Mouse (Mus musculus): ENCODE measurements at regions not wholly inside any gene's neighbourhood (a gene's known extent, or its start where the extent isn't known, plus 50 kb on each side); places are given as distances from the start of the nearest gene placed in this dataset.

DNA sequence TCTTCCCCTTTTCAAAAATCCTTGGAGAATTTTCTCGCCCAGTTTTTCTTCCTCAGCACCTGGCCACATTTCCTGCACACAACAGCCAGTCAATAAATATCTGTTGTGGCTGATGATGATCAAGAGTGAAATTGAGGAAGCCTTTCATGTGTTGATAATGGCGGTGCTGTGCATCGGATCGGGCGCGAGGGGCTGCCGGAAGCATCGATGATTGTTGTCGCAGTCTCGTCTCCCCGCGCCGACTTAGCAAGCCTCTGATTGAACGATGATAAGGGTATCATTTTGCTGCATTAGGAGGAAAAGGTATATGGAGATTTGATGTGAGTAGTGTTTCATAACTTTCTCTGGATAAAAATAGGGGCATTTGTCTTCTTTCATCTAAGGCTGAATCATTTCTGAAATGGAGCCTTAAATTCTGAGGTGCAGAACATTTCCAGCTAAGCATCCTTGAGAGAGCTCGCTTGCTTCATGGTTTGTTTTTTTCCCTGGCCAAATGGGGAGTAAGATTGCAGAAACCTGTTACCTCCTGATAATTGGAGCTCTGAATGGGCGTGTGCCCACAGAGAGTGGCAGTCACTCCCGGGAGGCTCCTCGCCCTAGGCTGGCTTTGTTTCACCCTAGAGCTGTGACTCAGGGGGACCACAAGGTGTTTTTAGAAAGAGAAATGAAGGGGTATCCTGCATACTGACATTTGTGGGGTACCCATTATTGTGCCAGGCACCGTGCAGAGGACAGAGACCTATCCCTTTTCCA is 94.8 kb upstream of the Podxl start:
- DNase-seq (ENCODE audit: low read depth, low spot score), result no peak

DNA sequence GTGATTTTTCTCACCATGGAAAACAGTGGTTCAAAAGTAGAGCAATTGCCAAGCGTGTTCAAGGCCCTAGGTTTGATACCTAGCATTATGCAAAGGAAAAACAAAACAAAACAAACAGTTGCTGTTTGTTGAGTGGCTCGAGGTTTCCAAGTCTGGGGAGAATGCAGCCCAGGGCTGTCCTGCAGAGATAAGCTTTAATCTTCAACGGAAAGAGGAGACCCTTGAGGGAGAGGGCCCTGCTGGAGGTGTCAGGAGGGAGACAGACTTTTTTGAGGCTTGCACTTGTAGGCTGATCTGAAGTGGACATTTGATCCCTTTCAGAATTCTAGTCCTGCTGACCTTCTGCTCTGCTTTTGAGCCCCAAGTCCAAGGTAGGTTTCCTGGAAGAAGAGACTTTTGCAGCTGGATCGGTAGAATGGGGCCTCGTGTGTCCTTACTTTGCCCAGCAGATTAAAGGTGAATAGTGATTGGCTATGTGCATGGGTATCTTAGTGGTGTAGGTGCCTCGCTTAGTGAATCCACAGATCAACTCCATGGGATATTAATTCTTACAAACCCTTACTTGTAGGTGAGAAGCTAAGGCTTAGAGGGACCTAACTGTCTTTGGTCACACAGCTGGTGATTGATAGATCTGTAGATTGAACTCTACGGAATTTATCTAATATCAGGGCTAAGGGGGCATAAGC is 87.2 kb upstream of the Podxl start:
- DNase-seq (ENCODE audit: low read depth, low spot score), result no peak

DNA sequence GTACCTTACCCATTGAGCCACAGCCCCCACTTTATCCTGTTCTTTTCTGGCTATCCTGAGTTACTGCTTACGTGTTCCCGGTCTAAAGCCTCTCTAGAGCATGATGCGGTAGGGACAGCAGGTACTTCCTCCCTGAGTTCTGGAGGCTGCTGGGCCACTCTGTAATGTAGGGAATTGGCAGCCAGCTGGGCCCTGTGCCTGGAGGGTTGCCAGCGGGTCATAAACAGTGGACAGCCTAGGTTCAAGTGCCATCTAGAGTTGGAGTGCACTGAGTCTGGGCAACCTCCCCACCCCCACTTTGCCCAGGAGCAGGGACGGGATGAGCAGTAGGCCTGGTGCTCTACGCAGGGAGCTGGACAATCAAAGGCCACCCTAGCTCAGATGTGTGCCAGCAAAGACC is 81.5 kb upstream of the Podxl start:
- DNase-seq (ENCODE audit: low read depth, low spot score), result no peak

DNA sequence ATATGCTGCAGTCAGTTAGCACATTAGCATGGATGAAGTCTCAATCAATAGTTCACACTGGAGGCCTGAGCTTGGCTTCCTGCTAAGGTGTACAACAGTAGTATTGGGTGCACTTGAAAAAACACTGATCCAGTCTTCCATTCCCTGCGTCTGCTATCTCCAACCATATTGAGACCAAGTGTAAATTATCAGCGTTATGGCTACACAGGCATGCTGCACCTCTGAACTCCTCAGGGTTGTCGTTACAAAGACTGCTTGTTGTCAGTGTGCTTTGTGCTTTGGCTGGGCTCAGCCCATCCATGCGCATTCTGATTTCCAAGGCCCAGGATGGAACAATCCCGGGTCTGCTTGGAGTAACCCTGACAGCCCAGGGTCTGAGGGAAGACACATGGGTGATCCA is 80.7 kb upstream of the Podxl start:
- DNase-seq (ENCODE audit: low read depth, low spot score), result no peak

DNA sequence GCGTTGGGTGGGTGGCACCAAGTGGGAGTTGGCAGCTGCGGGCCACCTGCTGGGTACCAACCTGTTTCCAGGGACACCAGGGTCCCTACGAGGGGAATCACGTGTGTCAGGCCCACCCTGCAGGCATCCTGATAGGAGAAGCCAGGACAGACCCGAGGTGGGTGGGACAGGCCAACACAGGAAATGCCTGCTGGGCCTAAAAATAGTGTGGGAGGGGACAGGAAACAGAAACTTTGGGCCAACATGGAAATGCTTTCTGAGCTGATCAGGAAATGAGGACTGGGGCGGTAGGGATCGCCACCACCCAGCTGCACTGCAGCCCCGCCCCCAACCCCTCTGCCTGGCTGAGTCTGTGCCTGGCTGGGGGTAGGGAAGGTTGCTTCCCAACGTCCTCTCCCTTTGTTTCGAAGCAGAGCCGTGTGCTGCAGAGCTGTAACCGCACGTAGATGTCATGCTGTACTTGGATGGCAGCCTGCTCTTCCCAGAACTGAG is 78.7 kb upstream of the Podxl start:
- no peak for DNase-seq (ENCODE audit: low read depth, low spot score)

DNA sequence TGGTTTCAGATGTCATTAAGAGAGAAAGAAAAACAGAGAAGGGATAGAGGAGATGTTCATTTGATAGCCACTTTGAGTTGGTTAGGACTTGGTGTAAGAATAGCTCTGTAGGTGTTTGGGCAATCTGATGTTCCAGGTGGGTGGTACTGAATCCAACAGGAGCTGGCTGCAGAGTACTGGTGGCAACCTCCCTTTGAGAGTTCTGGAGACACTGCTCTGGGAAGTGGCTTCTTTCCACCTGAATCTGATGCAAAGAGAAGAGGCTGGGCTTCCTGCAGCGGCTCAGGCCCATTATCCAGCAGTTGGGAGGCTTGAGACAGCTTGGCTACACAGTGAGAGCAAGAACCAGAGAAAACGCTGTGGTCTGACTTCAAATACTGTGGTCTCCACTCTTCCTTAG is 77.0 kb upstream of the Podxl start:
- DNase-seq (ENCODE audit: low read depth, low spot score), result no peak

DNA sequence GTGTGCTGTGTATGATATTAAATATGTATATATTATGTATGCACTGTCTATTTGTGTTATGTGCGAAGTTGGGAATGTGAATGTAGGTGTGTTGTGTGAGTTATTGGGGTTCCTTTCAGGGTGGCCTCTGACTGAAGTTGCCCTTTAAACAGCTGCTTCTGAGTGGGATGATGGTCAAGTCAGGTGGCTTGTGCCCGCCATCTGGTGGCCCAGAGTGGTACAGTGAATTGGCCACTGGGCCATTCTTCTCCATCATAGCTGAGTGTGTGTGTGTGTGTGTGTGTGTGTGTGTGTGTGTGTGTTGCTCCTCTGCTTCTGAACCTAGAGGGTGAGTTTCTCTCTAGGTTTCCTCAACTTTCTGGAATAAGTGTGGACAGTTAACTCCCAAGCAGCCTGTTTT is 75.7 kb upstream of the Podxl start:
- DNase-seq (ENCODE audit: low read depth, low spot score), result peak; percentile 68

DNA sequence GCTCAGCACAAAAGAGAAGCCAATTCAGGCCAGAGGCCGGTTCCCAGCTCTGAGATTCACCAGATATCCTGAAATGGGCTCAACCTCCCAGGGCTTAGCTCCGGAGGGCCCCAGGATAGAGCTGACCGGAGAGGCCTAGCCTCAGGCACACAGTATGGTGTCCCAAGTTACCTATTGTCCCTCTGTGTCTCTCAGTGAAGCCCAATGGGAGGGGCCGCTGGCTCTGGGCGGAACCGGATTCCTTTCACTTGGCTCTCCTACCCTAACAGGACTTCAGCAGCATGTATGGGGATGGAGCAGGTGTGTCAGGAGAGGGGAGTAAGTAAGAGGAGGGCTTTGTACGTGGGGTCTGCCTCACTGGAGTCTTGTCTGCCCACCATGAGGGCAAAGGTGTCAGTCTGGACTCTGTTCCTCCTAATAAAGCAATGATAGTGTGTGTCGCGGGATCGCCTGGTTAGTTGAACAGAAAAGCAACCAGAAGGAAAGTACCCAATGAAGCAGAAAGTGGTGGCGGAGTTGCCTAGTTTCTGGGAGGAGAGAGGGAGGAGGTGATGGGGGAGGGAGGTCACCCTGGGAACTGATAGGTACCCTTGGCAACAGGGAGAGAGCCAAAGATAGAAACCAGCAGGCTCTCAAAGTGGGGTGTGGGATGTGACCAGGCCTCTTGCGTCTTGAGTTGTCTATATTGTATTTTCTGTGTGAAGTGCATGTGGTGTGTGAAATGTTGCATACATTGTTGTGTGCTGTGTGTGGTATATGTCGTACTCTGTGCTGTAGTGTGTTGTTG is 74.8 kb upstream of the Podxl start:
- no peak for DNase-seq (ENCODE audit: low read depth, low spot score)

DNA sequence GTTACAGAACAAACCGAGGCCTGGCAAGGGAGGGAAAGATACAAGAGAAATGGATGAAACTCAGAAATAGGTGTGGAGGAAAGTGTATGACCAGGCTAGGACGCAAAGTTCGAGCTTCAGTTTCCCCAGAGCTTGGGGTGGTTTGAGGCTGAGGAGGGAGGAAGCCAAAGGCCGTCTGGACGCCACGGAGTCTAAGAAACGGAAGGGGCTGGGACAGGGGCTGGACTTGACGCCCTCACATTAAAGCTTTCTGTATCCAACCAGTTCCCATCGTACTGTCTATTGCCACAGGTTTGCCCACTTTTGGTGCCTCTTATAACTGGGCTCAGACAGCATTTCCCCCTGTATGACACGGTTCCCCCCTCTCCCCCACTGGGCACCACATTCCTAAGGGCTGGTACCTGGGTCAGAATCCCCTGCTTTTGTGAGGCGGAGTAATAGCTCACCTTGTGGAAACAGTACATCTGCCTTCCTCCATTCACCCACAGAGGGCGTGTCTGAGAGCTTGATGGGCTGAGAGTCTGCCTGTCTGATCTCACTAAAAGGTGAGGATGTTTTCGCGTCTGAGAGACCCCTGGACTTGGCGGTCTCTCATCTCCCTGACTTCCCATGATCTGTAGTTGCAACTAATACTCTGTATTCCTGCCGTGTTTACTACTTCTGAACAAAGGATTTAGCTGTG is 73.7 kb upstream of the Podxl start:
- peak; percentile 20 for DNase-seq (ENCODE audit: low read depth, low spot score)

DNA sequence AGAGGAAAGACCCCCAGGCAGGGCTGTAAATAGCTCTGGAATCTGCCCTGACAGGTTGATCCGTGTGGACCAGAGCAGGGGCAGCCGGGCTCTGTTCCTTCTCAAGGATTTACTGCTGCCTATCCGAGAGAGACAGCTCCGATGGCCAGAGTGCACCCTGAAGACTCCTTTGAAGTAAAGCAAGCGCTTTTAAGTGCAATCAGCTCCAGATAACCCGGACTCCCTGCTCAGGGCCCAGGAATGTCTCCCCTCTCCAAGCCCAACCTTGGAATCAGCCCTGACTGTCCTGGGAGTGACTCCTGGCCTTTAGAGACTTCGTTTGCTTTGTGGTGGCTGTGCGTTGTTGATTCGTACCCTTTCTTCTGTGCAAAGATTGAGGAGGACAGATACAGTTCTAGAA is 73.2 kb upstream of the Podxl start:
- no peak for DNase-seq (ENCODE audit: low read depth, low spot score)

DNA sequence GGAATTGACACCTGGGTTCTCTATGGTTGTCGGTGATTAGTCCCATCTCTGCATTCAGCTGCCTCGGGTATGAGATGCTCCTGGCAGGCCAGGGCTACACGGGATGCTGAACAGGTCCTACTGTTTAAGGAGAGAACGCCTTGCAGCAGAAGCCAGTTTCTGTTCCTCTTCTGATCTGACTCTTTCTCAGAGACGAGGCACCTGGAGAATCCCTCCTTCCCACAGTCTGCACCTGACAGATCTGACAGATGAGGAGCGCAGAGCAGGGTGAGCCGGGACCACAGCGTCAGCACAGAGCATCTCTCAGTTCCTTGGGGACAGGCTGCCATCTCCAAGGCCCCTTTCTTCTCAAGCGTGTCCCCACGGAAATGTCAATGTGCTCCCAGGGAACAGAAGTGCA is 68.7 kb upstream of the Podxl start:
- DNase-seq (ENCODE audit: low read depth, low spot score), result no peak

DNA sequence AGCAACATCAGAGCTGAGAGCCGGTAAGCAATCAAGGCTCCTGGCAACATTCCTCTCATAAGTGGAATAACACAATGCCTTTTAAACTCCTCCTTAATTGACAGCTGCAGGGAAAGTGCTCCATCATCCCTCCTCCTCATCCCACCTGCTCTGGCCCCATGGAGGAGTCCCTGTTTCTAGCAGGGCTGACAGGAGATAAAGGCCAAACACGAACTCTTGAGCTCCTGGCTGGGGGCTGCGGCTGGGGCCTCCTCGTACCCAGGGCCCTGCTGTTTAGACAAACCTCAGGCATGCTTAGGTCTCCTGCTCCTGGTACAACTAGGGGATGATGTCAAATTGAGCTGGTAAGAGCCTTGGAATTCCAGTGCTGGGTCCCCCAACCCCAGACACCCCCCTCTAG is 66.2 kb upstream of the Podxl start:
- no peak for DNase-seq (ENCODE audit: low read depth, low spot score)

DNA sequence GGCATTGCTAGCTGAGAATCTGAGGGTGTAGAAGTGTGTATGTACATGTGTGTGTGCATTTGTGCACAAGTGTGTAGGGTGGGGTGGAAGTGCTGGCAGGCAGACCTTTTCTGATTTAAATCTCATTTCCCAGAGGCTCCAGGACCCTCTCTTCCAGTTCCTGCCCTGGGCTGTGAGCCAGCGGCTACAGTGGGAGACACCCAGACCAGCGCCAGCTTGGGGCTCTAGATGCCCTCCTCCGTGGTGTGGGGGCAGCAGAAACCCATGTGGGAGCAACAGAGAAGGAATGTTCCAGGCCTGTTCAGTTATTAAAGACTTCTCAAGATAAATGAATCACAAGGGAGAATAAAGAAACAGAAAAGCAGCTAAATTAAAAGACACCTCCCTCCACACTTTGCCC is 64.1 kb upstream of the Podxl start:
- no peak for DNase-seq (ENCODE audit: low read depth, low spot score)

DNA sequence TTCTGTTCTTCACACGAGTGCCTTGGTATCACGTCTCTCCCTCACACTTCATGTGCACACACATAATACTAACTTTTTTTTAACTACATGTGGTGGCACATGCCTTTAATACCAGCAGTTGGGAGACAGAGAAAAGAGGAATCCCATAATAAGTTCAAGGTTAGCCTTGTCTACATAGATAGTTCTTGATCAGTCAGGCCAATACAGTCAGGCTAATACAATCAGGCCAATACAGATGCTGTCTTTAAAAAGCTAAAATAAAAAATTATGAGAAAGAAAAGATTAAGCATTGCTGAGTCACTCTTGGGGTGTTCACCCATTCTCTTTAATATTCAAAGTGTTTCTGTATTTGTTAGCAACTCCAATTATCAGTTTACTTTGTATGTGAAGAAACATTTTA is 61.3 kb upstream of the Podxl start:
- DNase-seq (ENCODE audit: low read depth, low spot score), result no peak

DNA sequence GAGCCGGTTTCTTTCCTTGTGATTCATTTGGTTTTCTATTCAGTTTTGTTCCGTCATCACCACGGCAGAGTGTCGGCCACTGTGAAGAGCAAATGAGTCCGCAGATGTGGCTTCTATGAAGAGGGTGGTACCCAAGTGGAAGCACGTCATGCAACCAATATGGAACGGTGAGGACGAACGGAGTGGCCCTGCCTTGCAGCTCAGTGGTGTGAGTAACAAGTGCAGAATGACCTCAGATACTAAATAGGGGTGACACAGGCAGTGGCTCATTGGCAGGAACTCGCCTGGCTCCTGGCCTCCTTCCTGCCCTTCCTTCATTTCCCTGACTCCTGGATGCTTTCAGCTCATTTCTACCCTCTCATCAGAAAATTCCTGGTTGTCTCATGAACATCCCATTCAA is 60.6 kb upstream of the Podxl start:
- DNase-seq (ENCODE audit: low read depth, low spot score), result no peak

DNA sequence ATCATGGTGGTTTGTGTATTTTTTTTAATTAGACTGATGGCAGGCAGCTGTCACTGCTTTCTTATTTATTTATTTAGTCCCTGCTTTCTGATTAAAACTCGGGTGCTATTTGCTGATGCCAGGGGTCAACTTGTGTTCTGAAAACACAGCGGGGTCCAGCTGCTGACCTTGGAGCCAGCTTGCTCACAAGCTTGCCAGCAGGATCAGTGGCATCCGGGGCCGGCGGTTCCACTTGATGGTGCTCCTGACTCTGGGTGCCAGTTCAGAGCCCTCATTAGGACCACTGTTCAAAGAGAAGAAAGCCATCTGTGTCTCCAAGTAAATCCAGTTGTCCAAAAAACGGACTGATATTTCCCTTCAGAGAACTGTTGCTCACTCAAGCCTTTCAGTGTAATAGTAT is 57.2 kb upstream of the Podxl start:
- DNase-seq (ENCODE audit: low read depth, low spot score), result no peak

DNA sequence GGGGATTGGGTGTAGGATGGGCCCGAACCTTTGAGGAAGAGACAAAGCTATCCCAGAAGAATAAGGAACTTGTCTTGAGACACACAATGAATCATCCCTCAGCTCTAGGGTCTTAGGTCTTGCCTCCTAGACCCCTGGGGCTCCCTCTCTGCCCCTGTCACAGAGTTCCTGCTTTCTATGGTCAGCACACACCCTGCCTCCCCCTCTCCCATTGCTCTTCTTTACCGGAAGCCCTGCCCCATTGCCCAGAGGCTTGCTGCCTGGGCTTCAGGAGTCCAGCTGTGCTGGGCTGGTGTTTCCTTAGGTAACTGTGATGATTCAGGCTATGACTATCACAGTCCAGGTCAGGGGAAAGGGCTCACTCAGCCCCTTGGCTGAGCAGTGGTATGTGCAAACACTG is 55.1 kb upstream of the Podxl start:
- no peak for DNase-seq (ENCODE audit: low read depth, low spot score)

DNA sequence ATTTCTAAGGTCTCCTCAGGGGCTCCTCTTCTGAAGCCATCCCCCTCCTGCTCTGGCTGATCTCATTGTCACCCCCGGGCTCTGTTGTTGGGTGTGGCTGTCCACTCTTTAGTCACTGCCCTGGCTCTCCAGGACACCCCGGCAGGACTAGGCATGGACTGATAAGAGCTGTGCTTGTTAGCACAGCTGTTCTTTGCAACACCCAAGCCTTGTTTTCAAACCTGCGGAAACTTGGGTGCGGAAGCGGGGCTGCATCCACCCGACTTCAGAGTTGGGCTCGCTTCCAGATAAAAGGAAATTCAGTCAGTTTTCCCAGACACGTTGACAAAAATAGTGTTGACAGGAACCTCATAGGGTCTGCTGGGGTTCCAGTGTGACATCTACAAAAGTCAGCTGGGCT is 53.6 kb upstream of the Podxl start:
- DNase-seq (ENCODE audit: low read depth, low spot score), result no peak

DNA sequence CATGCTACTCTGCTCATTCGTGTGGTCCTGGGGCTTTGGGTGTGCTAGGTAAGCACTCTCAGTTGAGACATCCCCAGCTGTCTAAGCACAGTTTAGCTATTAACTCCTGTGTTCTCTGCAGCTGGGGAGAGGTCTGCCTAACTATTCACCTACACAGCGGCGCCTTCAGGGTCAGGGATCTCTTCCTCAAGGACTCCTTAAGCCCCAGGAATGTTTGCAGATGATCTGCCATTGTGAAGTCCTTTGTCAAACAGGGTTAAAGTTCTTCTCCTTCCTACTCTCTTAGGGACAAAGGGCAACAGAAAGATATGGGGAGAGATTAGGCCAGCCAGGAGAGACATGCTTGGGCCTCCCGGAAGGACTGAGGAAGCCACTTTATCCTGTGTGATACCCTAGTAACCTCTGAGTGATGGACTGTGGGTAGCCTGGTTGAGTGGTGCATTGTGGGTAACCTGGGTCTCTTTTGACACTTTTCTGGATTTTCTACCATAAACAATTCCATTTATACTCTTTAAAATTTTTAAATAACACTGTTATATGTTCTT is 51.7 kb upstream of the Podxl start:
- no peak for DNase-seq (ENCODE audit: low read depth, low spot score)

DNA sequence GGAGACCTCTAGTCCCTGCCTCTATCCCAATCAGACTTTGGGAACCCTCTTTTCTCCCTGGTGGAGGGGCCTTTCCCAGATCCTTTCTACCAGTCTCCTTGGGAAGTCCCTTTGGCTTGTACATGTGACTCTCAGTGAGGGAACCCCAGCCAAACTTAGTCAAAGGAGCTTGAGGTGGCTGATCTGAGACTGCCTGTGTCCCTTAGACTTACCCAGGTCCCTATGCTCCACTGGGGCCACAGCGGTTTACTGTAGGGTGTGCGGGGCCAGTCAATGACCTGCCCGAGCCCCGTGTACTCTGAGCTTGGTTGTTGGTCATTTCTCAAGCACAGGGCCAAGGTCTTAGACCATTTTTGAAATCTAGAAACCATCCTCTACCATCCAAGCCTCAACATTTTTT is 50.8 kb upstream of the Podxl start:
- no peak for DNase-seq (ENCODE audit: low read depth, low spot score)

DNA sequence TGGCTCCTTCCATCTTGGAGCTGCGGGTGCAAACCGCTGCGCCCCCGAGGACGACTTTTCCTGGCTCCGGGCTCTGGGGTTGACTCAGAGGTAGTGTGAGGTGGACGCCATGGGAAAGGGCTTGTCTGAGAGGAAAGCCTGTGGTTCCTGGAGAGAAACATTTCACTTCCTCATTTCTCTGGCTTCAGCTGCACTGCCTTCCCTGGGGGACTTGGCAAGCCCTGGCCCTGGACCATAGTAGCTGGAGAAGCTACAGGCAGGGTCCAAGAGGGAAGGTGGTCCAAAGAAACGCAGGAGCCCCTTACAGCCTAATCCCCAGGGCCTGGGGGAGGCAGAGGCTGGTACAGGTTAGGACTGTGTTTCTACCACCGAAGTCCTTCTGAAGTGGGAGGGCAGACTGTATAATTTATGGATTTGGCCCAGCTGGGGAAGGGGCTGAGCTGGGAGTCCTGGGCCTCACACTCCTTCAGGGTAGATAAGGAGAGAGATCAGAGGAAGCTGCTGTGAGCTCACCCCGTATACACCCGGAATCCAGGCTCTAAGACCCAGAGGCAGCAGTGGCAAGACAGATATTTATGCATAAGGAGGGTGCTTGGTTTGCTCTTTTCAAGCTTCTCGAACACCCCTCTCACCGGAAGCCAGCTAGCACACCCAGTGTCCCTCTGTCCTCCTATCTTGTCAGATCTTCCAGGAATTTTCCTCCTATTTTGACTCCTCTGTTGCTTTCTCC is 50.0 kb upstream of the Podxl start:
- DNase-seq (ENCODE audit: low read depth, low spot score), result no peak

All from retina, postnatal 7 days (tissue).